Mouse (Mus musculus): ENCODE measurements around the gene Tpbgl.
A peak's percentile ranks its signal among the peaks of the same experiment; 100 is the strongest.

Tpbgl gene

GRCm38 (mm10) chr7:99580247-99580646 is 46.7 kb downstream of the Tpbgl start:
- DNase-seq (ENCODE audit: extremely low spot score): no peak

- peak; percentile 41 for DNase-seq (ENCODE audit: extremely low spot score)
These were observed 47.3 kb downstream of the Tpbgl start for GRCm38 (mm10) chr7:99579491-99580190.

GRCm38 (mm10) chr7:99578246-99578645 is 48.7 kb downstream of the Tpbgl start:
- DNase-seq (ENCODE audit: extremely low spot score): no peak
